Mouse (Mus musculus) gastrocnemius, postnatal 14 days (tissue): ENCODE measurements around the gene Narfl. TPM values are rescaled to one million over a fixed set of nuclear protein-coding genes. Genes with fewer than 3 reads are reported as not detected.

Experiments
- DNase-seq: peaks from one replicate; pipeline ENCODE4 v3.0.0; 2021; ENCODE audit warnings: mixed read lengths
- intact Hi-C: fragments of 180-260 bp; cut with DNase I; formaldehyde crosslinking; loops from one replicate; pipeline ENCODE4 v1.15.1; 2025; ENCODE audit warnings: low total_unique reads
- microRNA-seq, 2 experiments: library from miRNA; unstranded; fragments of <30 nt; microRNA quantifications; one replicate each; pipeline ENCODE4 v1.2.0; 2021
- total RNA-seq, 2 experiments: library from RNA; stranded (reverse); gene quantifications; 2 replicates each; pipeline ENCODE4 v1.2.3; 2021

Gene Narfl
- total RNA-seq, 2 experiments from 2014 or later = 27.7 to 28.8 TPM

GRCm38 (mm10) chr17:25825984-25826570, 52.5 kb downstream of the Narfl start:
- DNase-seq = no peak
- intact Hi-C loops = no loop called here

GRCm38 (mm10) chr17:25827011-25827410, 53.4 kb downstream of the Narfl start:
- intact Hi-C loops = no loop called here
- no peak for DNase-seq

- no peak for DNase-seq
- intact Hi-C loops = no loop called here
Measured at GRCm38 (mm10) chr17:25827546-25828222, 54.1 kb downstream of the Narfl start.

GRCm38 (mm10) chr17:25828223-25828594, 54.6 kb downstream of the Narfl start:
- no peak for DNase-seq
- intact Hi-C loops = no loop called here

GRCm38 (mm10) chr17:25828712-25829557, 55.4 kb downstream of the Narfl start, which contains the start of gene Jmjd8:
Gene Jmjd8 (plus strand): TSS chr17:25828867.
- intact Hi-C loops = no loop called here

GRCm38 (mm10) chr17:25829558-25830017, 56.0 kb downstream of the Narfl start:
- no peak for DNase-seq
- intact Hi-C loops = no loop called here

More at GRCm38 (mm10) chr17:25828712-25829557, 55.4 kb downstream of the Narfl start, which contains the start of gene Jmjd8:
- peak; percentile 69 for DNase-seq

- intact Hi-C loops = no loop called here
- no peak for DNase-seq
Measured at GRCm38 (mm10) chr17:25830200-25830753, 56.7 kb downstream of the Narfl start.

- DNase-seq = no peak
- intact Hi-C loops = no loop called here
Measured at GRCm38 (mm10) chr17:25830806-25831431, 57.3 kb downstream of the Narfl start.

- peak; percentile 55 for DNase-seq
- intact Hi-C loops = no loop called here
Measured at GRCm38 (mm10) chr17:25831451-25832281, 58.1 kb downstream of the Narfl start.

GRCm38 (mm10) chr17:25832436-25833290, 59.1 kb downstream of the Narfl start:
- intact Hi-C loops = no loop called here
- DNase-seq = peak; percentile 100

Small RNAs within 50 kb of the gene (microRNA-seq; reads per million reads assigned to microRNA genes)
- gene Gm25083 = 0 reads per million in 2 experiments
- gene Mir3082 = 0 to 0.50 reads per million in 2 experiments
- gene Mir6966 = 0 to 1.3 reads per million in 2 experiments

Other genes with a start within 250 kb of the Narfl start
- gene Sox8, start 203.1 kb upstream of the Narfl start, total RNA-seq = 1 to 10 TPM; 7.2 to 8.8 TPM
- 10 to 100 TPM; 13.1 to 13.8 TPM for gene Lmf1, start 194.7 kb upstream of the Narfl start, total RNA-seq
- gene Gng13, start 56.6 kb upstream of the Narfl start, total RNA-seq = not detected
- 1 to 10 TPM; 1.3 to 2.5 TPM for gene Chtf18, start 46.4 kb upstream of the Narfl start, total RNA-seq
- 1 to 10 TPM; 3.4 to 3.8 TPM for gene Rpusd1, start 46.1 kb upstream of the Narfl start, total RNA-seq
- not detected for gene Mslnl, start 37.7 kb upstream of the Narfl start, total RNA-seq
- under 1 TPM in 1 of 2 experiments, not detected in 1; 0.74 TPM for gene Msln, start 19.4 kb upstream of the Narfl start, total RNA-seq
- gene Haghl, start 11.9 kb downstream of the Narfl start, total RNA-seq = 10 to 100 TPM; 13.9 to 16.1 TPM
- gene Ccdc78, start 12.8 kb downstream of the Narfl start, total RNA-seq = not detected
- gene Fam173a, start 19.1 kb downstream of the Narfl start, total RNA-seq = 10 to 100 TPM; 36.1 to 37.9 TPM
- gene AC134908.4, start 21.9 kb downstream of the Narfl start, total RNA-seq = not detected
- 10 to 100 TPM; 46.6 to 60.9 TPM for gene Metrn, start 23.4 kb downstream of the Narfl start, total RNA-seq
- gene Fbxl16, start 35.3 kb downstream of the Narfl start, total RNA-seq = 1 to 10 TPM in 1 of 2 experiments, under 1 TPM in 1; 0.95 to 2.2 TPM
- 1 to 10 TPM; 9.1 to 9.2 TPM for gene Wdr24, start 49.9 kb downstream of the Narfl start, total RNA-seq
- 10 to 100 TPM; 20.3 to 23.6 TPM for gene Jmjd8, start 55.1 kb downstream of the Narfl start, total RNA-seq
- gene Stub1, start 59.6 kb downstream of the Narfl start, total RNA-seq = 10 to 100 TPM; 80.2 to 81.3 TPM
- 10 to 100 TPM; 11.7 to 12.0 TPM for gene Rhbdl1, start 63.5 kb downstream of the Narfl start, total RNA-seq
- 10 to 100 TPM in 1 of 2 experiments, 1 to 10 TPM in 1; 7.5 to 11.0 TPM for gene Gm20683, start 68.0 kb downstream of the Narfl start, total RNA-seq
- 10 to 100 TPM; 38.0 to 47.1 TPM for gene Rhot2, start 71.1 kb downstream of the Narfl start, total RNA-seq
- gene Wdr90, start 87.7 kb downstream of the Narfl start, total RNA-seq = 1 to 10 TPM; 1.6 to 2.0 TPM
- gene Mcrip2, start 95.0 kb downstream of the Narfl start, total RNA-seq = 10 to 100 TPM; 52.3 to 73.3 TPM
- gene Mettl26, start 101.3 kb downstream of the Narfl start, total RNA-seq = 10 to 100 TPM; 26.1 to 27.7 TPM
- gene Wfikkn1, start 107.1 kb downstream of the Narfl start, total RNA-seq = under 1 TPM; 0.49 to 0.55 TPM
- 10 to 100 TPM; 10.1 to 10.3 TPM for gene Rab40c, start 146.0 kb downstream of the Narfl start, total RNA-seq
- 10 to 100 TPM; 29.8 to 30.2 TPM for gene Pigq, start 171.2 kb downstream of the Narfl start, total RNA-seq
- gene Nhlrc4, start 171.2 kb downstream of the Narfl start, total RNA-seq = not detected
- not detected for gene A930017K11Rik, start 178.8 kb downstream of the Narfl start, total RNA-seq
- gene Capn15, start 212.0 kb downstream of the Narfl start, total RNA-seq = 1 to 10 TPM; 4.3 to 5.9 TPM